ENCODE assay signal across 12 mouse cellular contexts in the genomic region with DNA sequence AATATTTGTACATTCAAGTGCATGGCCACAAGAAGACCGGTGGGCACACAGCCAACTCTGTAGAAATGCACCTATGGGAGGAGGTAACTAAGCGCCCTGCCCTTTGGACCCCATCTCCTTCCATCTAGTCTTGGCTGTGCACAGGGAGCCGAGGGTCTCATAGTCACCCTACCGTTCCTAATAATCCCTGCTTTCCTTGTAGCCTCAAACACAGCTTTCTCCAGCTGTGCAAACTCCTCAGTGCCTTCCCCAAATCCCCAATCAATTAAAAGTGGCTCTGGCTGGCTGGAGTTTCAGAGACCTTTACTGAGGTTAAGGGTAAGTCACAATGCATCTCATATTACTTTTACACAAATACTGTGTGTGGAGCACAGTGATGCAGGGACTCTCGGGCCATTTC.
A peak's percentile ranks its signal among the peaks of the same experiment; 100 is the strongest.
DNase-seq lines count a peak whose midpoint lies in the region; ATAC-seq and TF ChIP-seq lines count a peak whose summit lies in the region.
"Had no signal": no experiment of that assay in that cellular context is flagged by ENCODE, and none has a peak within 500 bp of the region (broad histone marks: within the 10 kb centered on the region; RNA-seq: fewer than 3 reads in every experiment).

No protein-coding gene starts in this region.

- no peak overlapping the region for H3K27ac ChIP-seq in liver, postnatal 0 days (ENCODE audit: low read depth)
- no peak overlapping the region for H3K27ac ChIP-seq in liver, embryonic 12.5 days
- H3K27ac ChIP-seq in embryonic facial prominence, embryonic 12.5 days: peak overlapping the region; percentile 57; the same call in 1 of the 2 replicates
- peak overlapping the region; percentile 4; the same call in 1 of the 2 replicates for H3K27ac ChIP-seq in kidney, embryonic 16.5 days (ENCODE audit: low read length)
- no peak overlapping the region for H3K27ac ChIP-seq in heart, embryonic 11.5 days (ENCODE audit: low read depth, low read length)

- no peaks in the 10 kb centered on the region for H3K4me1 ChIP-seq in liver, postnatal 0 days (ENCODE audit: insufficient read depth)
- no peaks in the 10 kb centered on the region for H3K4me1 ChIP-seq in liver, embryonic 12.5 days
- H3K4me1 ChIP-seq in embryonic facial prominence, embryonic 12.5 days: peaks cover 23% of the 10 kb centered on the region
- H3K4me1 ChIP-seq in kidney, embryonic 16.5 days (ENCODE audit: insufficient read depth, low read length): peaks cover 15% of the 10 kb centered on the region
- H3K4me1 ChIP-seq in heart, embryonic 11.5 days (ENCODE audit: control insufficient read depth, insufficient read depth, low read length): no peaks in the 10 kb centered on the region

- WGBS in liver, postnatal 0 days (ENCODE audit: insufficient replicate concordance): 69% methylated on average over 5 of the region's 5 CpGs
- 68% methylated on average over 5 of the region's 5 CpGs for WGBS in liver, embryonic 12.5 days (ENCODE audit: insufficient replicate concordance)
- WGBS in embryonic facial prominence, embryonic 12.5 days: 23% methylated on average over 5 of the region's 5 CpGs
- WGBS in kidney, embryonic 16.5 days: 21% methylated on average over 5 of the region's 5 CpGs
- WGBS in heart, embryonic 11.5 days (ENCODE audit: insufficient replicate concordance): 66% methylated on average over 5 of the region's 5 CpGs

- H3K9ac ChIP-seq in liver, postnatal 0 days (replicated peaks): no peak overlapping the region
- no peak overlapping the region for H3K9ac ChIP-seq in liver, embryonic 12.5 days
- H3K9ac ChIP-seq in embryonic facial prominence, embryonic 12.5 days: no peak overlapping the region
- H3K9ac ChIP-seq in kidney, embryonic 16.5 days (replicated peaks; ENCODE audit: low read length): no peak overlapping the region
- no peak overlapping the region for H3K9ac ChIP-seq in heart, embryonic 11.5 days (ENCODE audit: low read depth, low read length)

- no peaks in the 10 kb centered on the region for H3K27me3 ChIP-seq in liver, postnatal 0 days (ENCODE audit: insufficient read depth, low read length)
- no peaks in the 10 kb centered on the region for H3K27me3 ChIP-seq in liver, embryonic 12.5 days (replicated peaks)
- no peaks in the 10 kb centered on the region for H3K27me3 ChIP-seq in embryonic facial prominence, embryonic 12.5 days
- H3K27me3 ChIP-seq in kidney, embryonic 16.5 days (ENCODE audit: insufficient read depth, low read length): no peaks in the 10 kb centered on the region
- H3K27me3 ChIP-seq in heart, embryonic 11.5 days (ENCODE audit: control insufficient read depth, insufficient read depth, low read length): no peaks in the 10 kb centered on the region

- DNase-seq in liver, postnatal 0 days: peak; percentile 22
- peak; percentile 7 for DNase-seq in lung, postnatal 14 days
- DNase-seq in urinary bladder, postnatal 25 days (ENCODE audit: low spot score): no peak
- DNase-seq: adrenal gland, adult 2 months; heart, postnatal 14 days; right cerebral cortex, postnatal 25 days had no signal

- no peak for TF ChIP-seq CTCF in liver, postnatal 0 days (IDR thresholded peaks at IDR 0.05; ENCODE audit: low read depth)

- no peak for TF ChIP-seq EP300 in liver, postnatal 0 days (IDR thresholded peaks at IDR 0.05; ENCODE audit: low read depth)

- no peak for ATAC-seq in liver, postnatal 0 days
- no peak for ATAC-seq in liver, embryonic 12.5 days
- ATAC-seq in embryonic facial prominence, embryonic 12.5 days (ENCODE audit: insufficient number of reproducible peaks, insufficient read depth, low FRiP score, low TSS enrichment): peak; percentile 69; the same call in 1 of the 2 replicates
- ATAC-seq in kidney, embryonic 16.5 days (ENCODE audit: low FRiP score, low TSS enrichment): peak; percentile 58
- ATAC-seq in inflammation-experienced regulatory T-cells, adult 6 months: no peak
- ATAC-seq in heart, embryonic 11.5 days (replicated peaks; ENCODE audit: insufficient number of reproducible peaks, low FRiP score, low TSS enrichment): no peak
- ATAC-seq: forebrain, embryonic 14.5 days had no signal

- H3K36me3 ChIP-seq in liver, postnatal 0 days (replicated peaks; ENCODE audit: insufficient read depth, low read length): no peaks in the 10 kb centered on the region
- H3K36me3 ChIP-seq in liver, embryonic 12.5 days: no peaks in the 10 kb centered on the region
- H3K36me3 ChIP-seq in embryonic facial prominence, embryonic 12.5 days: no peaks in the 10 kb centered on the region
- no peaks in the 10 kb centered on the region for H3K36me3 ChIP-seq in kidney, embryonic 16.5 days (ENCODE audit: insufficient read depth, low read length)
- H3K36me3 ChIP-seq in heart, embryonic 11.5 days (ENCODE audit: control insufficient read depth, insufficient read depth, low read length): no peaks in the 10 kb centered on the region

- no peaks in the 10 kb centered on the region for H3K9me3 ChIP-seq in liver, postnatal 0 days (ENCODE audit: low read length)
- no peaks in the 10 kb centered on the region for H3K9me3 ChIP-seq in liver, embryonic 12.5 days (replicated peaks)
- no peaks in the 10 kb centered on the region for H3K9me3 ChIP-seq in embryonic facial prominence, embryonic 12.5 days
- no peaks in the 10 kb centered on the region for H3K9me3 ChIP-seq in kidney, embryonic 16.5 days (ENCODE audit: low read length)
- no peaks in the 10 kb centered on the region for H3K9me3 ChIP-seq in heart, embryonic 11.5 days (replicated peaks; ENCODE audit: control insufficient read depth, low read length)

- H3K4me3 ChIP-seq in liver, postnatal 0 days (ENCODE audit: low read depth, low read length): no peak overlapping the region
- no peak overlapping the region for H3K4me3 ChIP-seq in liver, embryonic 12.5 days
- no peak overlapping the region for H3K4me3 ChIP-seq in embryonic facial prominence, embryonic 12.5 days
- H3K4me3 ChIP-seq in kidney, embryonic 16.5 days (ENCODE audit: low read length): no peak overlapping the region
- H3K4me3 ChIP-seq in heart, embryonic 11.5 days (ENCODE audit: low read depth, low read length): no peak overlapping the region

- H3K4me2 ChIP-seq in liver, postnatal 0 days (ENCODE audit: low read depth, low read length): no peak overlapping the region
- H3K4me2 ChIP-seq in liver, embryonic 12.5 days: no peak overlapping the region
- peak overlapping the region; percentile 15 for H3K4me2 ChIP-seq in embryonic facial prominence, embryonic 12.5 days (replicated peaks)
- no peak overlapping the region for H3K4me2 ChIP-seq in kidney, embryonic 16.5 days (replicated peaks; ENCODE audit: low read depth, low read length)
- H3K4me2 ChIP-seq in heart, embryonic 11.5 days: no peak overlapping the region

Comparison
In these comparisons a context has a peak if more than half of its experiments do, and no peak if none do; other contexts are left out.
1. ATAC-seq: peak in embryonic facial prominence, embryonic 12.5 days (single experiment) and kidney, embryonic 16.5 days (single experiment); none in liver, postnatal 0 days (single experiment), liver, embryonic 12.5 days (single experiment), inflammation-experienced regulatory T-cells, adult 6 months (single experiment) and heart, embryonic 11.5 days (single experiment).
2. H3K27ac ChIP-seq: peak in embryonic facial prominence, embryonic 12.5 days (single experiment) and kidney, embryonic 16.5 days (single experiment); none in liver, postnatal 0 days (single experiment), liver, embryonic 12.5 days (single experiment) and heart, embryonic 11.5 days (single experiment).